Mouse (Mus musculus): ENCODE data around the gene Morn1.

Morn1 gene

DNA sequence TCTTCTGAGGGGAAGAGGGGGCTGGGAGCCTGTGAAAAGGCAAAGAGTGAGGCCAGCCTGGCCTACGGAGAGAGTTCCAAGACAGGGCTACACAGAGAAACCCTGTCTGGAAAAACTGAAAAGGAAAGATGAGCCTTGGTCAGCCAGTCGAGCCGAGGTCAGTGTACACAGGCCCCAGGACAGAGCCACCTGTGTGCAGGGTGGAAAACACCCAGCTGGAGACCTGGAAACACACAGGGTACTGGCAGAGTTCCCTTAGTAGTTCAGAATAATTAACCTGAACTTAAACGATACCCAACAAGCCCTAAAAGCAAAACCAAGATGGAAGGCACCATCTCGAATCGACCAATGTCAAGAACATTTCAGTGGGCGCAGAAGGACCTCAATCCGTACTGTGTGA is 52.1 kb downstream of the Morn1 start:
- in situ Hi-C loops (cut with MboI, MseI): no loop called here

DNA sequence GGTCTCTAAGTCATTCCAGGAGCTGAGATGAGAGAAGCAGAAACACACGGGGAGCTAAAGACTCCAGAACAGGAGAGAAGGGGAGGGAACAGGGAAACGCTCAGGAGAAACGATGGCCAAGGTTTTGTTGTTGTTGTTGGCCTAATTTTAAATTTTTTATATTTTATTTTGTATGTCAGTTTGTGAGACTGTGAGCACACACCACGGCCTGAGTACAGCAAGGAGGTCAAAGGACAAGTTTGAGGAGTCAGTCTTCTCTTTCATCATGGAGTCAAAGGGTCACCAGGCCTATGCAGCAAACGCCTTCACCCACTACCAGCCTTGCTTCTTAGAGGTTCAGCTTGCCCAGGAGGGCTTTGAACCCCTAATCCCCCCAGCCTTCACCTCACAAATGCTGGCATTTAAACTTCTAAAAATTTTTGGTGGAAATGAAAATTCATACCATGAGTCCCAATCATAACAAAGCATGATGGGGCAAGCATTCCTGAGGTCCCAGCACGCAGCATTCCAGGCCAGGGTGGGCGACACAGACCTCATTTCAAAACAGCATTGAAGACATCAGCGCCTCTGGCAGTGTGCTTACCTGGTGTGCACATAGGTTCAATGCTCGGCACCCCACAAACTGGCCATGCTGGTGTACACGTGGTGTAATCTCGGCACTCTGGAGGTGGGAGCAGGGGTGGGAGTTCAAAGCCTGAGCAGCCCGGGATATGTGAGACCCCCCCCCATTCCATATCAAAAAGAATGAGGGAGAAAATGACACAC is 53.1 kb downstream of the Morn1 start:
- in situ Hi-C loops (cut with MboI, MseI): no loop called here

DNA sequence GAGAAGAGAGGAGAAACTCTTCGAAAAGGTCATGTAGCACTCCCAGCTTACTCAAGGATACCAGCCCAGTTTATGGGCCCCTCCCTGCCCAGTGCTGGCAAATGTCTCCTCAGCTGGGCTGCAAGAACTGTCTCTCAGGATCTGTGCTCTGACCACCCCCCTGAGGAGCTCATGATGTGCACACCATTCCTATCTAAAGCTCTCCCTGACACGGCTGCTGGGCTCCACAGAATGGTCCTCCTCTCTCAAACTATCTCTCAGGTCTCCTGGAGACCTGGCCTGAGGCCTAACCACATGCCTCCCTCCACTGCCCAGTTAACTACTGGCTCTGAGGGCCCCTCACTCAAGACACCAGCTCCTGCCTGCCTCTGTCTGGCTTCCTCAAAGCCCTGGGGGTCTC is 53.8 kb downstream of the Morn1 start:
- in situ Hi-C loops (cut with MboI, MseI): no loop called here

DNA sequence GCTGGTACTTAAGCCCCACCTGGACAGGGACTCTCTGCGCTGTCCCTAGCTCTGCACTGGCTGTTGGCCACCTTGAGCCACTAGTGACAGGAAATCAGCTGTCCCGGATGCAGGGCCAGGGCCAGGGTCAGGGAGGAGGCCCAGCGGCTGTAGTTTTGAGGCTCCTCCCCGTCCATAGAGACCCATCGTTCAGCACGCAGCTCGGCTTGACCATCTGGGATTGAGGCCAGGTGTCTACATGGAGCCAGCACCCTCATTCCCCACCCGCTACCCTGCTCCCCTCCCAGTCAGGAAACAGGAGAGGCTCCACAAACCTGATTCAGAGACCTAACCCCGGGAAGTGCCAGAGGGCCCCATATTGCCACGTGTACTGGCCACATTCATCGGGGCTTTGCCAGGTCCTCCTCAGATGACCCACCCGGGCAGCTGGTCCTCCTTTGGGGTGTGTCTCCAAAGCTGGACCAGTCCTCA is 54.5 kb downstream of the Morn1 start:
- in situ Hi-C loops (cut with MboI, MseI): no loop called here

DNA sequence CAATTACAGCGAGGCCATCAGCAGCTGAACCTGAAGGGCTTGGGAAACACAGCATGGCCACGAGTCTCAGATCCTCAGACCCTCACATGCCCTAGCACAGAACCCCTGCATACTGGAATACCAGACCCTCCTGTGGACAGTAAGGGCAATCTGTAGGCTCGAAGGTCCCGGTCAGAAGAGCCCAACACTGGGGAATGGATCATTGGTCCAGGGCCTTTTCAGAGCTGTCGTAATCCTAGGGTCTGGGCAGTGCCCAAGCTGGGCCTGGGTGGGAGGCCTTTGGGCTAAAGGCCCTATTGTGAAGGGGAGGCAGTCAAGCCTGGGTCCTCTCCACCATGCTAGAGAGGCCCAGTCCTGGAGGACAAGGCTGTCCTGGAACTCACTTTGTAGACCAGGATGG is 56.5 kb downstream of the Morn1 start:
- in situ Hi-C loops (cut with MboI, MseI): no loop called here

DNA sequence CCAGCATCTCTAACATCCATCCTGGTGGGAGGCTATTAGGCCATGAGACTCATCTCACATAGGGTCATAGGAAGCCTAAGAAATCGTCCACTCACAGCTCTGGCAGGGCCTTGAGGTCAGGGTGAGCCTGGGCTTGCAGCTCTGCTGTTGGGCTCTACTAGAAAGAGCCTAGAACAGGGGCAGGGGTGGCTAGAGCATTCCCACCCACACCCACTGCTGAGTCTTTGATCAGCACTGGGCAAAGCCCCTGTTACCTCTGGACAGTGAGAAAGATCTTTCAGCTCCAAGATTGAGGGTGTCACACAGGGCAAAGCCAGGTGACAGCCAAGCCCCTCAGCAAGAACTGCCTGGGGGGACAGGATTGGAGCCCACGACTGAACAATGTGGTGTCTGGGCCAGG is 57.0 kb downstream of the Morn1 start:
- in situ Hi-C loops (cut with MboI, MseI): no loop called here

DNA sequence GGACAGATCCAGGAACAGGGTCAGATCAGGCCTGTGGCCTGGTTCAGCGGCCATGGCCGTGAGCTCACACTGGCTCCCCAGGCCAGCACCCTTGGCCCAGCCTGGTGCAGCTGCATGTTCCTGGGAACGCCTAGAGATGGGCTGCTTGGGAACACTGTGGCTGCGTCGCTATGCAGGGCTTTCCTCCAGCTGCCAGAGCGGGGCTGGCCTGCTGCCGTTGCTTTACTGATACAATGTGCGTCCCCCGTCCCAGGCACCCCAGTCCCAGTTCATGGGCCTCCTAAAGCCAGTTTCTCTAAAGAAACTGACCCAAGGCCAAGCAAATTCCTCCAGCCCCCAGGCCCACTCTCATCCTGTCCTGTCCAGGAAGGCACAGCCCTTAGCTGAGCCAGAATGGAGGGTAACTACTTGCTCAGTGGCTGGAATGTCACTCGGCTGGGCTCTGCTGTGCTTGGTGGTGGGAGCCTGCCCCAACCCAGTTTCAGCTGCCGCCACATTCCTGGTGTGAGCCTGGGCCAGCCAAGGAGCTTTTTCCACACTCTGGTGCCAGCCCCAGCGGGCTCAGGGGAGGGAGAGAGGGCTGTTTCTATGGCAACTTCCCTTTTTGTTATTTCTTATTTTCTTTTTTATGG is 57.6 kb downstream of the Morn1 start:
- in situ Hi-C loops (cut with MboI, MseI): no loop called here

DNA sequence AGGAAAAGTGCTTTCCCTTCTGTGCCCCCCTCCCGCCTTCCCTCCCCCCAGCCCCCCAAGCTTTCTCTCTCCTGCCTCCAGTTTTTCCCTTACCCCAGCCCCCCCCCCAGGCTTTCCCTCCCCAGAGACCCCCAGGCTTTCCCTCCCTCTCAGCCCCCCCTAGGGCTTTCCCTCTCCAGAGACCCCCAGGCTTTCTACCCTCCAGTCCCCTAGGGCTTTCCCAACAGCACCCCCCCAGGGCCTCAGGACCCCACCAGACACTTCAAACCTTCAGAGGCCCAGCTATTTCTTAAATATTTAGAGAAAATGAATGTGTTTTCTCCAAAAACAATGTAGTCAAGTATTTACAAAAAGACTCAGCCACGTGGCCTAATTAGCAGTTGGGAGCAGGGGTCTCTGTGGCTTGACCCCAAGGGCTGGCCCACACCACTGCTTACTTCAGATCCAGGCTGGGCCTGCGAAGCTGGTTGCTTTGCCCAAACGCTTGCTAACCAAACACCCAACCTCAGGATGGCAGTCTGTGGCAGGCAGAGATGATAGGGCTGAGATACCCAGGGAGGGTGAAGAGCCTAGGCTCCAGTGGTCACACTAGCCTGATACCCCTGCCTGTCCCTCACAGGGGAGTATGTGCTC is 58.3 kb downstream of the Morn1 start:
- in situ Hi-C loops (cut with MboI, MseI): no loop called here

DNA sequence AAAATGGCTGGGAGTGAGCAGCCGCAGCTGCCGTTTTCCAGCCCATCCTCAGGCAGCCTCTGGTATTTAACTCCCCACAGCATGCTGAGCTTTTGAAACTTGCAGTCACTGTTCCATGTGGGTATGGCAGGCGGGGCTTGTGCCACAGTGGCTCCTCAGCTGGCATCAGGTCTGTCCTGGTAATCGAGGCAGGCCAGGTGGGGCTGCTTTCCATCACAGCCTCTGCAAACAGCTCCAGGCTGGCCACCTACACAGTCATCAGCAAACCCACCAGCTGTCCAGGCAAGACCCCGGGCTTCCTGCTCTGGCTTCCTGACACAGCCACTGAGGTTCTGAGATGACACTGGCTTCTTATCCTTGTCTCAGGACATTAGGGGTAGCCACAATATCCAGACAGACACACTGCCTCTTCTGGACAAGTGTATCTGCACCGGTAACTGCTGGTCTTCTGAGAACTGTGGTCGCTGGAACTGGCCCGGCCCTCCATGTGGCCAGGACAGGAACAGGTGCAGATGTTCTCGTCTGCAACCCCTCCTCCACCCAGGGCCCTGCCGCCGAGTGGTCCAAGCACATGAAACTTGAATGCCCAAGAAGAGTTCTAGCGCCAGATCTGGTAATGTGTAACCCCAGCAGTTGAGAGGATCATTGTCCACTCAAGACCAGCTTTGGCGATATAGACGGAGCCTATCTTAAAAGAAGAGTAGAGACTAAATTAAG is 59.9 kb downstream of the Morn1 start:
- in situ Hi-C loops (cut with MboI, MseI): no loop called here

DNA sequence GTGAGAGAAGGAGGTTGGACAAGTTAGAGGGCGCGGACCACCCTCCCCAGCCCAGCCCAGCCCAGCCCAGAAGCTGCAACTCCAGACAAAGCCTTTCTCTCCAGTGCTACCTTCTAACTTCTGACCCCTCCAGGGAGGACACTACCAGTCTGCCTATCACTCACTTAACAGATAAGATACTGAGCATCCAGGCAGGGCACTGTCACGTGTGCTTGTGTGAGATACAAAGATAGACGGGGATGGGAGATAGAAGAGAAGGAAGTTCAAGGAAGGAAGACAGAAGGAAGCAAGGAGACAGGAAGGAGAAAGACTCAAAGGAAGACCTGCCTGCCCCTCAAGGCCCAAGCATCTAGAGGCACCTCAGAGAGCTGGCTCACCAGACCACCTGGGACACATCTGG is 62.1 kb downstream of the Morn1 start:
- in situ Hi-C loops (cut with MboI, MseI): no loop called here

DNA sequence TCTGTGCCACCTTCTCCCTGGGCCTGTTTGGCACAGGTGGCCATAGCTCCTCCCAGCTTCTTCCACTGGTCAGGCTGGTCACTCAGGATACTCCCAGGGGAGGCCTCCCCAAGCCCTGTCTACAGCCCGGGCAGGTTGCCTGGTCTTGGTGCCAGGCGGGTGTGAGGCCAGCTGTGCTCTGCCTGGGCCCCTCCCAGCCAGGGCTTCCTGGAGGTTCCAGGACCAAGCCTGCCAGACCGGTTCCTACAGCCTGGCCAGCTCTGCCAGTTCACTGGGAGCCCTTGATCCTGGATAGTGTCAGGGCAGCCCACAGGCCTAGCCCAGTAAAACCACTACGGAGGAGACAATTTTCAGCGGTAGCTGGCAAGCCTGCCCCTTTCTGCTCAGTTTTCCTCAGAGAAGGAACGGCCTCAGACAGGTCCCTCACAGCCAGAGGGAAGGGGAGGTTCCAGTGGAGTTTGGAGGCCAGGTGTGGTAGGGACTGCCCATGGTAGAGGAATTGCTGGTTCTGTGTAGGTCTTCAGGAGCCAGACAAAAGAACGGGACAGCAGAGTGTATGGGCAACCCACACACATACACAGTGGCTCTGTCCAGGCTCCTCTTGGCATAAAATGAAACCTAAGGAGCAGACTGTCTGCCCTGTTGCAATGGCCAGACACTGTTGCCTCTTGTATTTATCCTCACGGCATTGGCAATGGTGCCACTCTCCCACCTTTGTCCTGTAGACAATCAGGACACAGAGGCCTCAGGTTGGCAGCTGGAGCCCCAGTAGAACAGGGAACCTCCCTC is 62.7 kb downstream of the Morn1 start:
- in situ Hi-C loops (cut with MboI, MseI): no loop called here

DNA sequence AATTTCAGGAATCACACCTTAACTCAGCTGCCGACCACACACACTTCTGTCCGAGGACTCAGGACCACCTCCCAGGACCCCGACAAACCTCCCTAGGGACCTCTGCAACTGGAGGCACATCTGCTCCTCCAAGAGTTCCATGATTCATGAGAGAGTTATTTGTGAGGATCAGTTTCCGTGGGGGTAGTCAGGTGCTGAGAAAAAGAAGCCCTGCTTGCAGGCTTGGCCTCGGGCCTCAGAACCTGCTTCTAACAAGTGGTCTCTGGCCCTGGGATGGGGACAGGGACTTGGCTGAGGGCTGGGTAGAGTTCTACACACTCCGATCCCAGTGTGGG is 63.5 kb downstream of the Morn1 start:
- in situ Hi-C loops (cut with MboI, MseI): no loop called here

DNA sequence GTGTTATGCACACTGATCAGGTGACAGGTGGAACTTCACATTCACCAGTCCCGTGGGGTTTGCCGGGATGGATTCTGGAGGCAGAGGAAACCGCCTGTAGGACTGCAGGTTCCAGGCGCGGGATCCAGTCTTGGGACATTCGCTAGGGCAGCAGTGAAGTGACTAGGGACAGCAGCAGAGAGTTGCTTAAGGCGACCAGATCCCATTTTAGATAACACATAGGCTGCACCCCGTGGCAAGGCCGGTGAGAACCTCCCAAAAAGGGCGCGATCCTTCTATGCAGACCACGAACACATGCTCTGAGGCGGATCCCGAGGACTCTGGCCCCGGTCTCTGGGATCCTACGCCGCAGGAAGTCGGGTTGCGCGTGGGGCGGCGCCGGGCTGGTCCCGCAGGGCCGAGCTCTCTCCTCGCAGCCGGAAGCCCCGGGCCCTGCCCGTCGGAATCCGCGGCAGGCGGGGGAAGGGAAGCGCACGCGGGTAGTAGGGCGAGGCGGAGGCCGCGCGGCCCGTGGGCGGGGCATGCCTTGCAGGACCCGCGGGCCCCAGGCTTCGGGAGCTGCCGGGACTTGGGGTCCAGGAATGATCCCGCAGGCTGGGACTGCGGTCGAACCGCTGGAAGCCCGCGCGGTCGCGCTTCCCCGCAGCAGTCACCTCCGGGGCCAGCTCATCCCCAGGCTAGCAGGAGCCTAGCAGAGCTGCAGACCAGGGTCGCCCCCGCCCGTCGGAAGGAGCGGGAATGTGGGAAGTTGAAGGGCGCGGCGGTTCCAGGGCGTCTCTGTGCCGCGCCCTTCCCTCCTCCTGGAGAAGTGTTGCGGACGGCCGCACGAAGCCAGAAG is 64.1 kb downstream of the Morn1 start:
- in situ Hi-C loops (cut with MboI, MseI): no loop called here

DNA sequence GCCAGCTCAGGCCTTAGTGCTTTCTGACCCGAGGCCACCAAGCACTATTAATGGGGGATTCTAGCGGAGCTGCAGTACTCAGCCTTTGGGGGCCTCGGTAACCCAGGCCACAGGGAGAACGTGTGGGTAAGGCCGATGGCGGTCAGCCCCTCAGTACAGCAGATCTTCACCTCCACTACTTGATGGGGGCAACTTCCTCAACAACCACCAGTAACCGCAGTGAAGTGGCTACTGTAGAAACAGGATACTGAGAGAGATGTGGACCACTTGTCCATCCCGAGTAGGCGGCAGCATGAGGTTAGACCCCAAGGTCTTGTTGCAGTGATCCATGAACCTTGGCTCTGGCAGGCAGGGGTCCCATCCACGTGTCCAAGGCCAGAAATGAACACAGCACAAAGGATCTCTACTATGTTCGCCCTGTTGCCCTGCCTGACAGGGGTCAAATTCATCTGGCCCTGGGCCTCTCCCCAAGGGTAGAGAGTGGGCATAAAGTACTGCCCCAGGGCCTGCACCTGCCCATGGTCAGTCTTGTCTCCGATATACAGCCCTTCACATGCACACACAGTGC is 64.9 kb downstream of the Morn1 start:
- in situ Hi-C loops (cut with MboI, MseI): no loop called here

DNA sequence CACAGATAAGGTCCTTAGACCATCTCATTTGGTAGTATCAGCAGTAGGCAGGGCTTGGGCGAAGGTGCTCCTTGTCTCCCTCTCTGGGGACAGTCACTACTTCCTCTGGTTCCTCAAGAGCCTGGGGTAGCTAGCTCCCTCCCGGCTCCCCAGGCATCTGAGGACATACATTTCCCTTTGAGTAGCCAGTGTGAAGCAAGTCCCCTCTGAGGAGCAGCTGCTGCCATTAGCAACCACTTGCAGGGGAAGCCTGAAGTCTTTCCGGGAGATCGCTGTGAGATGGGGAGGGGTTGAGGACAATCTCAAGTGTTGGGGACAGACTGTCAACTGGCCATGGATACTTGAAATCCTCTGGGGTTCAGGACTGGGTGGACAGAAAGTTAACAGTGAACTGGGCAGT is 65.5 kb downstream of the Morn1 start:
- in situ Hi-C loops (cut with MboI, MseI): no loop called here

DNA sequence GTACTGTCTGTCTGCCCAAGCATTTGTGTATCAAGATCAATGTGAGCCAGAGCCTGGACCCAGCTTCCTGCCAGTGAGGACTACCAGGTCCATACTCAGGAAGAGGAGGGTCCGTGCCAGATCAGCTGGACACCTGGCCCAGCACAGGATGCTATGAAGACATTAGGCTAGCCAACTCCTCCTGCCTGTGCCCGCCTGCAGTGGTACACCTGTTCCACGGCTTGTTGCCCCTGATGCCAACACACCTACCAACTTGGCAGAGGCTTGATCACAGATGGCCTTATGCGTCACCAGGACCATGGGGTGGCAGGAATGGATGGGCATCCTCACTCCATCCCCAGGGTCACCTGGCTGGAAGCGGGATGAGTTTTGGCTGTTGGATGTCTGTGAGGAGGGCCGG is 66.1 kb downstream of the Morn1 start:
- in situ Hi-C loops (cut with MboI, MseI): no loop called here

DNA sequence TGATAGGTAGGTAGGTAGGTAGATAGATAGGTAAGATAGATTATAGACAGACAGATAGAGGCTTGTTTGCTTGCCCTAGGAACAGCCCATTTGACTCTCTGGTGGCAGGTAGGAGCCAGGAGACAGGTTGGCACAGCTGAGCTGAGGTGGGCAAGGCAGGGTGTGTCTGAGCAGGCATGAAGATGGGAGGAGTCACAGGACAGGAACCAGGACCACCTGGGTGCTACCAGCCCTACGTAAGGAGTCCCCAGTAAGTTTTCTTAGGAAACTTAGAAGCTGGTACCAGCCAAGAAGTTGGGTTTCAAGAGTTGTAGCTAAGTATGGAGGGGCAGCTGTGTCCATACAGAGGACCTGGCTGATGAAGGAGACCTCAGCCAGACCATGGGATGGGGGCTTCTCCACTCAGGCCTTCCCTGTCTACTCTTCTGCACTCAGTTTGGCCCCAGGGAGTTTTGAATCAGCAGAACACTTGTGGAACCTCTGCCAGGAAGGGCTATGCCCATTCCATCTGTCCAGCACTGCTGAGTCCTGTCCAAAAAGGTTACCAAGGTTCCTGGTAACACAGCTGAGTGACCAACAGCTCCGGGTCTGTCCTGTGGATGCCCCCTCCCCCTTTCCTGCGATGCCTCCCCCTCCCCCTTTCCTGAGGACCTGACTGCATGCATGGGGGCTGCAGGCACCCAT is 67.2 kb downstream of the Morn1 start:
- in situ Hi-C loops (cut with MboI, MseI): no loop called here

DNA sequence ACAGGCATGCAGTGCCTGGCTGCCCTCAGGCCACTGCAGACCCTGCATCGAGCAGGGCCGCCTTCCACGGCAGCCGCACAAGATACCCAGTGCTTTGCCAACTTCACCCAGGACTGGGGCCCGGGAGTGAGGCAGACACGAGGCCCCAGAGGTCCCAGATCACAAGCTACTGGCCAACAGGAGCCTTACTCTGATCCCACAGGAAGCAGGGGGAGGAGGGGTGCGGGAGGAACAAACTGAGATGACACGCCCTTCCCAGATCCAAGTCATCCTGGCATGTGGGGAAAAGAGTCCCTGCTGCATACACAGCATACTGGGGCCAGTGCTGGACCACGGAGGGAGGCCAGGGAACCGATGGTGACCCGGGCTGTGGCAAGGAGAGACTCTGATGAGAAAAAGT is 68.6 kb downstream of the Morn1 start:
- in situ Hi-C loops (cut with MboI, MseI): no loop called here

DNA sequence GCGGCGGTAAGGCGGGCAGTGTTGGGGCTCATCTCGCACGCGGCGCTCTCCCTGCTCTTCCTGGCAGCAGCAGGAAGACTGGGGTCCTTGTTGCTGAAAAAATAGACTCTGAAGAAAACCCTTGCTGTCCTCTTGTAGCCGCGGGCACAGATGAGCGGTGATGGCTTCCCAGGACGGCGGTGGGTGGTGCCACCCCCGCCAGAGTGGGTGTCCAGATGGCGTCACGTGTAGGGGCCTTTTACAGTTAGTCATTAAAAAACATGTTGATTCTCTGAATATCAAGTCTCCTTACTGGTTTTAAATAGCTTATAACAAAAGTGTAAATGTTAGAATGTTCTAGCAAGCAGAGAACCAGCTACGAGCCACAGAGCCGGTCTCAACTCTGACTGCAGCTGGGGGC is 70.4 kb downstream of the Morn1 start:
- in situ Hi-C loops (cut with MboI, MseI): no loop called here

All from T-helper 2 cell (primary cell).